Mouse (Mus musculus): ENCODE results near the gene Fam151a. TPM values are rescaled to one million over a fixed set of nuclear protein-coding genes. Genes with fewer than 3 reads are reported as not detected.
"Not testable (repeated sequence)": the region's sequence is repeated elsewhere in the genome, so short reads cannot be mapped to it uniquely, and the experiment has no call there.

Gene Fam151a
- total and polyA plus RNA-seq, 3 experiments = 0.23 to 0.31 (median 0.31) TPM

DNA sequence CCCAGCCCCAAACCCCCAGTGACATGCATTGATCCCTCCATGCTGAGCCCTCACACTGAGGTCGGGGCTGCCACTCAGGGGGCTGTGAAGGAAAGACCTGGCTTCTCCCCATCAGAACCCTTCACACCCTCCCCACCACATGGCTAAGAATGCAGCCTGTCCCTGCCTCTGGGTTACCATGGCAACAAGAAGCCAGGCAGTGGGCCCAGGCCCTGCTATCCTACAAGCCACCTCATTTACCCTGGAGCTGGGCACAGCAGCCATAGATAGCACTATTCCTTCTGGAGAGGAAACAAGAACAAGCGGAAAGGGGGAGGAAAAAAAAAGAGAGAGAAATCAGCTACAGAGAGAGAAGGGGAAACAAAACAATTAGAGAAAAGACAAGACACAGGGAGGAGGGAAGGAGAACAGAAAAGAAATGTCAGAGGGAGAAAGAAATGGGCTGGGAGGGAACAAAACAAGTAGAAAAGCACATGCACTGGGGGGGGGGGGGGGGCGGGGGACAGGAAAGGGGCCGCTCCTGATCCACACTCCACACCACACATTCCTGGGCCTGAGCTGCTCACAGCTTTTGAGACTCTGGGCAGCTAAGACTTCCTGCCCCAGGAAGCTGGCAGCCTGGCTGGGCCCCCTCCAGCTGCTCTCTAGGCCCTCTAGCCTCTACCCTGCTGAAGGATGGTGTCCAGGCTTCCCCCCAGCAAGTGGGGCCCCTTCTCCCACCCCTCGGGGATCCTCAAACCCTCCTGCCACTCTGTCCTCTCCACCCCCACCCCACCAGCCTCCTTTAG lies 52.3 kb downstream of the Fam151a start:
- no peaks in the 10 kb centered on the region for H3K79me2 ChIP-seq (replicated peaks; ENCODE audit: control insufficient read depth, insufficient read depth, low read length)
- peak in 1 of 2 experiments; percentile 40 for DNase-seq
- H3K9ac ChIP-seq (ENCODE audit: low read depth, low read length) = no peak overlapping the region
- peaks cover 5% of the 10 kb centered on the region for H3K4me1 ChIP-seq (ENCODE audit: control insufficient read depth, insufficient read depth, low read length)
- 9% methylated on average over 4 of the region's 5 CpGs for WGBS
- no peaks in the 10 kb centered on the region for H3K27me3 ChIP-seq (ENCODE audit: control insufficient read depth, insufficient read depth, low read length)
- TF ChIP-seq CTCF (IDR thresholded peaks at IDR 0.05) (no peak), EP300 (IDR thresholded peaks at IDR 0.05; ENCODE audit: insufficient read depth, low read depth, low read length) (no peak), POLR2A (IDR thresholded peaks at IDR 0.05; ENCODE audit: insufficient read depth, low read depth, low read length) (no peak)
- intact Hi-C loops (cut with DNase I) = no loop called here
- peak overlapping the region; percentile 20; the same call in 1 of the 2 replicates for H3K27ac ChIP-seq
- H3K36me3 ChIP-seq (ENCODE audit: control insufficient read depth, insufficient read depth, low read length) = no peaks in the 10 kb centered on the region
- no peak overlapping the region for H3K4me3 ChIP-seq

DNA sequence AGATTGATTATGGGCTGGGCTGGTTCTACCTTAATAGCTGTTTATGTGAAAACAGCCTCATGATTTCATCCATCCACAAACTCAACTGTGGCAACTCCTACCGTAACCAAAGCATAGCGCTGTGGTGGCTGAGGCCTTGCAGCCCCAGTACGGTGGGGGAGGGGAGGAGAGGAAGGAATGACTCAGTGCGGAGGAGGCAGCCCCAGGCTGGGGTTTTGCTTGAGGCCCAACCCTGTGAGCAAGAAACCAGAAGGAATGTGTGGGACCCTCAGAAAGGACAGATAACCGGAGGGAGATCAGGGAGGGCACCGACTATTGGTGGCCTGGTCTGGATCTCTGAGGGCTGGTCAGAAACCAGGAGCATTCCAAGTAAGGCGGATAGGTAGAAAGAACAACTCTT lies 54.1 kb downstream of the Fam151a start:
- Histone ChIP-seq H3K4me1 (ENCODE audit: control insufficient read depth, insufficient read depth, low read length) (peaks cover 5% of the 10 kb centered on the region), H3K27me3 (ENCODE audit: control insufficient read depth, insufficient read depth, low read length) (no peaks in the 10 kb centered on the region), H3K4me3 (no peak overlapping the region), H3K9ac (ENCODE audit: low read depth, low read length) (no peak overlapping the region), H3K27ac (no peak overlapping the region), H3K36me3 (ENCODE audit: control insufficient read depth, insufficient read depth, low read length) (no peaks in the 10 kb centered on the region), H3K79me2 (replicated peaks; ENCODE audit: control insufficient read depth, insufficient read depth, low read length) (no peaks in the 10 kb centered on the region)
- TF ChIP-seq CTCF (IDR thresholded peaks at IDR 0.05) (no peak), EP300 (IDR thresholded peaks at IDR 0.05; ENCODE audit: insufficient read depth, low read depth, low read length) (no peak), POLR2A (IDR thresholded peaks at IDR 0.05; ENCODE audit: insufficient read depth, low read depth, low read length) (no peak)
- DNase-seq = peak in 1 of 2 experiments; percentile 41
- intact Hi-C loops (cut with DNase I) = no loop called here
- 52% methylated on average over 7 of the region's 7 CpGs for WGBS

GRCm38 (mm10) chr4:106788627-106789026 lies 54.9 kb downstream of the Fam151a start:
- Histone ChIP-seq H3K9ac (ENCODE audit: low read depth, low read length) (no peak overlapping the region), H3K27ac (no peak overlapping the region), H3K79me2 (replicated peaks; ENCODE audit: control insufficient read depth, insufficient read depth, low read length) (no peaks in the 10 kb centered on the region), H3K4me1 (ENCODE audit: control insufficient read depth, insufficient read depth, low read length) (peaks cover 5% of the 10 kb centered on the region), H3K4me3 (no peak overlapping the region), H3K27me3 (ENCODE audit: control insufficient read depth, insufficient read depth, low read length) (no peaks in the 10 kb centered on the region), H3K36me3 (ENCODE audit: control insufficient read depth, insufficient read depth, low read length) (no peaks in the 10 kb centered on the region)
- TF ChIP-seq POLR2A (IDR thresholded peaks at IDR 0.05; ENCODE audit: insufficient read depth, low read depth, low read length) (no peak), CTCF (IDR thresholded peaks at IDR 0.05) (no peak), EP300 (IDR thresholded peaks at IDR 0.05; ENCODE audit: insufficient read depth, low read depth, low read length) (no peak)
- intact Hi-C loops (cut with DNase I) = no loop called here
- 85% methylated on average over 11 of the region's 11 CpGs for WGBS
- no peak for DNase-seq

DNA sequence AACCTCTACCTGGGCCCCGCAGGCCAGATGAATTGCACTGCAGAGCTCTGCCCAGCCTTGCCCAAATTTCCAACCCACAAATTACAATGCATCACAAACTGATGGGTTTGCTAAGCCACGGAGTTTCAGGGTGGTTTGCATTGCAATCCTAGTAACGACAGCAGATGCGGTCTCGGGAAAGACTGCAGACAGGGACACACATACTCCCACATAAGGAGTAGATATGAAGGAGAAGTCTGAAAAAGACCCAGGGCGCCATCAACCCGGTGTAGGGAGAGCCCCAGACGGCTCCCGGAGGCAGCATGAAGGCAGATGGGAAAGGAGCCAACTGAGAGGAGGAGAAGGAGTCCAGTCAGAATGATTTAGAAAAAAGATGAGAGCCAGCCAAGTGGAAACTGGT lies 56.0 kb downstream of the Fam151a start:
- no peak overlapping the region for H3K27ac ChIP-seq

GRCm38 (mm10) chr4:106790218-106790617 lies 56.5 kb downstream of the Fam151a start:
- H3K4me3 ChIP-seq; H3K9ac ChIP-seq (ENCODE audit: low read depth, low read length); H3K27ac ChIP-seq; H3K79me2 ChIP-seq (replicated peaks; ENCODE audit: control insufficient read depth, insufficient read depth, low read length); H3K4me1 ChIP-seq (ENCODE audit: control insufficient read depth, insufficient read depth, low read length); H3K27me3 ChIP-seq (ENCODE audit: control insufficient read depth, insufficient read depth, low read length); intact Hi-C loops (cut with DNase I); DNase-seq; H3K36me3 ChIP-seq (ENCODE audit: control insufficient read depth, insufficient read depth, low read length): not testable (repeated sequence)
- 86% methylated on average over 5 of the region's 5 CpGs for WGBS

More for the DNA sequence above, 56.0 kb downstream of the Fam151a start:
- DNase-seq = no peak
- intact Hi-C loops (cut with DNase I) = no loop called here
- no peaks in the 10 kb centered on the region for H3K79me2 ChIP-seq (replicated peaks; ENCODE audit: control insufficient read depth, insufficient read depth, low read length)
- H3K36me3 ChIP-seq (ENCODE audit: control insufficient read depth, insufficient read depth, low read length) = no peaks in the 10 kb centered on the region
- no peak overlapping the region for H3K4me3 ChIP-seq
- no peak overlapping the region for H3K9ac ChIP-seq (ENCODE audit: low read depth, low read length)
- 42% methylated on average over 9 of the region's 9 CpGs for WGBS
- TF ChIP-seq EP300 (IDR thresholded peaks at IDR 0.05; ENCODE audit: insufficient read depth, low read depth, low read length) = no peak
- no peak for TF ChIP-seq CTCF (IDR thresholded peaks at IDR 0.05)
- no peak for TF ChIP-seq POLR2A (IDR thresholded peaks at IDR 0.05; ENCODE audit: insufficient read depth, low read depth, low read length)
- peaks cover 5% of the 10 kb centered on the region for H3K4me1 ChIP-seq (ENCODE audit: control insufficient read depth, insufficient read depth, low read length)
- H3K27me3 ChIP-seq (ENCODE audit: control insufficient read depth, insufficient read depth, low read length) = no peaks in the 10 kb centered on the region

- no peak overlapping the region for H3K4me3 ChIP-seq
- no peak overlapping the region for H3K27ac ChIP-seq
- no peaks in the 10 kb centered on the region for H3K36me3 ChIP-seq (ENCODE audit: control insufficient read depth, insufficient read depth, low read length)
- H3K27me3 ChIP-seq (ENCODE audit: control insufficient read depth, insufficient read depth, low read length) = no peaks in the 10 kb centered on the region
- no peaks in the 10 kb centered on the region for H3K79me2 ChIP-seq (replicated peaks; ENCODE audit: control insufficient read depth, insufficient read depth, low read length)
- no peak for DNase-seq
- no peak for TF ChIP-seq POLR2A (IDR thresholded peaks at IDR 0.05; ENCODE audit: insufficient read depth, low read depth, low read length)
- no peak for TF ChIP-seq EP300 (IDR thresholded peaks at IDR 0.05; ENCODE audit: insufficient read depth, low read depth, low read length)
- TF ChIP-seq CTCF (IDR thresholded peaks at IDR 0.05) = no peak
- intact Hi-C loops (cut with DNase I) = no loop called here
- no peak overlapping the region for H3K9ac ChIP-seq (ENCODE audit: low read depth, low read length)
- H3K4me1 ChIP-seq (ENCODE audit: control insufficient read depth, insufficient read depth, low read length) = peaks cover 2% of the 10 kb centered on the region; the same call in 1 of the 2 replicates
- WGBS = 79% methylated on average over 1 of the region's 1 CpGs
Measured at GRCm38 (mm10) chr4:106790938-106791337, 57.2 kb downstream of the Fam151a start.
